Mouse (Mus musculus) brain, embryonic 14.5 days (tissue): ENCODE data around the gene Orai2. TPM values are rescaled to one million over a fixed set of nuclear protein-coding genes. Genes with fewer than 3 reads are reported as not detected.
"Not testable (repeated sequence)": the region's sequence is repeated elsewhere in the genome, so short reads cannot be mapped to it uniquely, and the experiment has no call there.

Experiments
- DNase-seq: peaks from one replicate; pipeline ENCODE4 v3.0.0-alpha.2; 2011; ENCODE audit warnings: low read depth
- CTCF ChIP-seq: fragments of 200-500 bp; IDR thresholded peaks from 2 replicates; pipeline ENCODE4 v1.5.1; 2012; ENCODE audit warnings: inconsistent platforms, mild to moderate bottlenecking, moderate library complexity, borderline replicate concordance; ENCODE audit not compliant: insufficient read depth, insufficient read length; ENCODE audit errors: extremely low read depth
- POLR2A ChIP-seq: fragments of 200-500 bp; IDR thresholded peaks from 2 replicates; pipeline ENCODE4 v1.6.1; 2012; ENCODE audit warnings: mild to moderate bottlenecking, inconsistent platforms, borderline replicate concordance; ENCODE audit not compliant: poor library complexity, insufficient read depth, insufficient read length, severe bottlenecking; ENCODE audit errors: extremely low read depth
- polyA plus RNA-seq: library from polyadenylated mRNA; depleted of rRNA; stranded (reverse); fragments of >200 nt; gene quantifications from 2 replicates; pipeline ENCODE4 v1.2.3, GENCODE M21; 2012

Gene Orai2
- polyA plus RNA-seq, 1 experiment: 58.5 TPM

GRCm38 (mm10) chr5:136144606-136145430, 25.7 kb downstream of the Orai2 start:
- DNase-seq: no peak
- no peak for TF ChIP-seq POLR2A
- TF ChIP-seq CTCF: no peak

DNA sequence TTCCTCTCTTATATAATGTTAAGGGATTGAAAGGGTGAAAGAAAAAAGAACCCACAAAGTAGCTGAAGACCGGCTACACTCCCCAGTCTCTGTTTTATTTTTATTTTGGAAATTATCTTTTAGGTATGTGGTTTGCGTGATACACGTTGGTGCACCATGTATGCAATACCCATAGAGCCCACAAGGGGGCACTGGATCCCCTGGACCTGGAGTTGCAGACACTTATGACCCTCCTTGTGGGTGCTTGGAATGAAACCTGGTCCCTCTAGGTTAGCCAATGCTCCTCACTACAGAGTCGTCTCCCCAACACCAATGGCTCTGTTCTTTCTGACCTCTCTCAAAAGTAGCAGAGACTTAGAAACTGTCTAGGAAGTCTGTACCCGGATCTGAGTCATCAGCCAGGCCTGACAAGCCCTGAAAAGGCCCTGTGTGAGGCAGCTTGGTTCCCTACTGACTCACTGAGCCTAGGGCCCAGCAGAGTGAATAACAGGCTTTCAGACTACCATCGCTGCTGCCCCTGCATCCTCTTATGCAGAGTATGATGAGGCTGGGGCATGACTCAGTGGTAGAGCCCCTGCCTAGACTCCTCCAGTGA, 27.3 kb downstream of the Orai2 start:
- no peak for DNase-seq
- peak; percentile 41; the same call in 1 of the 2 replicates for TF ChIP-seq CTCF
- no peak for TF ChIP-seq POLR2A

GRCm38 (mm10) chr5:136142746-136143145, 27.8 kb downstream of the Orai2 start:
- no peak for DNase-seq
- TF ChIP-seq POLR2A: no peak
- no peak; the same call in 1 of the 2 replicates for TF ChIP-seq CTCF

DNA sequence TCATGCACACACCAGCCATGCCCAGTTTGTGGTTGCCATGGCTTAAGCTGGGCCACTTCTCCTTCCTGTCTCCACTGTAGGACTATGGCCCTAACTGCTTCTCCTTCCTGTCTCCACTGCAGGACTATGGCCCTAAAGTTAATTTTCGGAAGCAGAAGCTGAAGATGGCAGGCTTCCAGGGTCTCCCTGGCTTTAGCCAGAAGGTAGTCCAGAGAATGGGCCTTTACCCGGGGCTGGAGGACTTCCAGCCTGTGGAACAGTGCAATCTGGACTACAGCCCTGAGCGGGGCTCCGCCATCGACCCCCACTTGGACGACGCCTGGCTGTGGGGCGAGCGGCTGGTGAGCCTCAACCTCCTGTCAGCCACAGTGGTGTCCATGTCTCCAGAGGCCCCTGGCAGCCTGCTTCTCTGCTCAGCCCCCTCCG, 30.4 kb downstream of the Orai2 start:
- no peak for DNase-seq
- TF ChIP-seq POLR2A (no peak), CTCF (no peak)

- no peak for DNase-seq
- TF ChIP-seq POLR2A (no peak), CTCF (no peak)
Measured at GRCm38 (mm10) chr5:136139393-136139792, 31.1 kb downstream of the Orai2 start.

DNA sequence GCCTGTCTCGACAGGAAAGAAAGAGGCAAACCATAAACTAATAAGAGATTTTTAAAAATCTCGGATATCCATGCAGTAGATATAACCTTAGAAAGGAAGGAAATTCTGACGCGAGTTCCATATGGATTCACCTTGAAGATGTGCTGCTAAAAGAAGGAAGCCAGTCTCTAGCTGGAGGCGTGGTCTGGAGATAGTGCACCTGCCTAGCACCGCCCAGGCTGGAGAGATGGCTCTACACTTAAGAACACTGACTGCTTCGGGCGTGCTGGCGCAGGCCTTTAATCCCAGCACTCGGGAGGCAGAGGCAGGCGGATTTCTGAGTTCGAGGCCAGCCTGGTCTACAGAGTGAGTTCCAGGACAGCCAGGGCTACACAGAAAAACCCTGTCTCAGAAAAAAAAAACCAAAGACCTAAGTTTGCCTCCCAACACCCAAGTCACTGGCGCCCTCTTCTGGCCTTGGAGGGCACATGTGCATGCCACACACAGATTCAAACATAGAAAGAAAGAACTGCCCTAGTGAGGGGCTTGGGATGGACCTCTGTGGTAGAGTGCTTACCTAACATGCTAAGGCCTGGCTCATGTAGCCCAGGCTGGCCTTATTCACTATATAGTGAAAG, 32.7 kb downstream of the Orai2 start:
- TF ChIP-seq CTCF (peak; percentile 69), POLR2A (no peak)

GRCm38 (mm10) chr5:136136292-136136990, 34.1 kb downstream of the Orai2 start:
- DNase-seq: peak; percentile 12
- TF ChIP-seq POLR2A: no peak
- TF ChIP-seq CTCF: no peak

More for the DNA sequence above, 32.7 kb downstream of the Orai2 start:
- DNase-seq: peak; percentile 50

DNA sequence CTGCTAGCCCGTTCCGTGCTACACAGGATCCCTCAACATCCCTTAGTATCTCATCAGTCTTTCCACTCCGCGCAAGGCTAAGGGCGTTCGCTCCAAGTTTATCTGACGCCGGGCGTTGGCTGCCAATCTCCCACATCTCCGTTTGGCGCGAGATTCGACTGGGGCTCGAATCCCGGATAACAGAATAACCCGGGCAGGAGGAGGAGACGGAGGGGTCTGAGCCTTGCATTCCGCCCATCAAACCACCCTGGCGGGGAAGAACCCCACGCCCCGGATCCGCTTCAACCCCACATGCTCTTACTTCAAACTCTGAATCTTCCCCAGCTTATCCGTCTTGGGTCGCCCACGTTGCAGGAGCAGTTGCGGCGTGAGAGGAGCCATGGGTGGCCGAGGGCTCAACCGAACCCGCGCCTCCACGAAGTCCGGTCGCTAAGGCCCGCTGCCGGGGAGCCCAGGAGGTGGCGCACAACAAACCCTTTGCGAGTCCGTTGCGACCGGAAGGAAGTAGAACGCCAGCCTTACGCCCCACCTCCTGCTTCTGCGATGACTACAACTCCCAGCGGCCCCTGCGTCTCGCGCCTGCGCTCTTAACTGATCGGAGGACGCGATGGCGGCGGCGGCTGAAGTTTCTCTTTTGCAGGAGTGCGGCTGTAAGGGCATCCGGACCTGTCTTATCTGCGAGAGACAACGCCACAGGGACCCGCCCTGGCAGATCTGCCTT, 34.8 kb downstream of the Orai2 start, which contains the start of the genes Lrwd1 and Alkbh4:
Gene Lrwd1, minus strand, starts transcription at position 504 of the 721 bp plus-strand sequence.
Gene Alkbh4, plus strand, starts transcription at position 576 of the 721 bp plus-strand sequence.
- DNase-seq: peak; percentile 99
- TF ChIP-seq POLR2A (peak; percentile 49; the same call in 1 of the 2 replicates), CTCF (peak; percentile 53; the same call in 1 of the 2 replicates)

GRCm38 (mm10) chr5:136122165-136122564, 48.3 kb downstream of the Orai2 start:
- DNase-seq: no peak
- no peak for TF ChIP-seq CTCF
- no peak for TF ChIP-seq POLR2A

- TF ChIP-seq CTCF: no peak
- TF ChIP-seq POLR2A: no peak
- DNase-seq: no peak
Measured at GRCm38 (mm10) chr5:136116784-136117112, 53.8 kb downstream of the Orai2 start.

GRCm38 (mm10) chr5:136115891-136116783, 54.4 kb downstream of the Orai2 start, which contains the start of gene Polr2j:
Polr2j (plus strand) TSS chr5:136116631.
- DNase-seq: peak; percentile 99
- TF ChIP-seq CTCF (peak; percentile 98), POLR2A (peak; percentile 59; the same call in 1 of the 2 replicates)

DNA sequence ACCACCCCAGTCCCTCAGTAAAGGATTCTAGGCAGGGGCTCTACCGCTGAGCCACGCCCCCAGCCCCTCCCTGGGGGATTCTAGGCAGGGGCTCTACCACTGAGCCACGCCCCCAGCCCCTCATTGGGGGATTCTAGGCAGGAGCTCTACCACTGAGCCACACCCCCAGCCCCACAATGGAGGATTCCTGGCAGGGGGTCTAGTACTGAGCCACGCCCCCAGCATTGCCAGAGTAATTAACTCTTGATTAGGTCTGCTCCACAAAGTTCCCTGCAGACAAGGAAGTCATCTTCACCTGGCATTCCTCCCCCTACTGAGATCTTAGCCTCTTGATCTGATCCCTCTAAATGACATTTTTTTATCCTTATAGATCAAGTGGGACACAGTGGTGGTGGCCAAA, 57.0 kb downstream of the Orai2 start:
- not testable (repeated sequence) for DNase-seq
